Mouse (Mus musculus) B cell, adult 67 days (primary cell): Measurements from ENCODE around the gene Snx3. TPM values are rescaled to one million over a fixed set of nuclear protein-coding genes. Genes with fewer than 3 reads are reported as not detected.

Experiments used
- total RNA-seq, 2 experiments: library from RNA; stranded (reverse); gene quantifications; 4 replicates each; pipeline ENCODE4 v1.2.4; 2023

Gene Snx3
- total RNA-seq = 100 to 1,000 TPM; 111 to 114 TPM

GRCm38 (mm10) chr10:42501775-42502348 is at the start of gene Snx3:
Gene Snx3 (plus strand): TSS chr10:42502030.

DNA sequence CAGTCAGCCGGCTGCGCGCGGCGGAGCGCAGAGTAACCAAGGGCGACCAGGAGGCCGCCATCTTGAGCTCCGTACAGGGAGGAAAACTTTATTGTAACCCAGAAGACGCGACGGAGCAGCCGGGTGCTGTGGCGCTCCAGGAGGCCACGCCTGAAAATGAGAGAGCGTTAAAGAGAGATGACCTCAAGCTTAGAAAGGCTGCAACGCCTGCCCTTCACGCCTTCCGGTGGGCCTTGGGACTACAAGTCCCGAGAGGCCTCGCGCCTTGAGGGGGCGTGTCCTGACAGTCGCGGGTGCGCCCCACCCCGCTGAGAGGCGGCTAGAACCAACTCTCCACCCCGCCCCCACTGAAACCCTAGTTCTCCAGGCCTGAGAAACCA is 23.5 kb upstream of the Snx3 start, which contains the start of gene Afg1l:
Gene Afg1l, minus strand, starts transcription at position 225 of the 380 bp plus-strand sequence.

DNA sequence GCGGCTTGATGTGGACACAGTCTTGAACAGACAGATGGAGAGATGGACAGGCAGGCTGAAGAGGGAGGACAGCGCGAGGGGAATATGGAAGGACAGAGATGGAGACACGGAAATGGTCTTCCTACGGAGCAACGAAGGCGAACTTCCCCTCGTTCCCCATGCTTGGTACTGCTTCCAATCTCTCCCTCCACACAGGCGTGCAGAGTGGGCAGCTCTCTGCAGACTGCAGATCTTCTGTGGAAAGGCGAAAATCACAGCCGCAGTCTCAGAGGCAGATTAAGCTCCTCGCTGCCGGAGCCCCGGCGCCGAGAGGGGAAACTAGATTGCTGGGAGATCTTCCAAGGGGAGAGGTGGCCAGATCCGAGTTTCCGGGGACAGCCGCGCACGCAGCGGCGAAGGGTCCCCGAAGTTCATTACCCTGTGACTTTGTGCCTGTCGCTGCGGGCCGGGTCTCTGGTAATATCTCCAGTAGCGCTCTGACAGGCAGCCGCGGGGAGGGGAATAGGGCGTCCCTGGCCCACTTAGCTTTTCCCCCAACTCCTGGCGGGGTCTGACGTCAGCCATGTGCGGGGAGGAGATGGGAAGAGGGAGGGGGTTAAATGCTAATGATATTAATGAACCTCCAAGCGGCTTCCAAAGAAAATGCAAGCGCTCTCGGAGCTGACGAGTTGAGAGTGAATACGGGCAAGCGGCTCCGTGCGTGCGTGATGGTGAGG is 81.5 kb downstream of the Snx3 start, which contains the start of the genes Nr2e1 and Ostm1:
Gene Nr2e1, minus strand, starts transcription at position 476 of the 716 bp plus-strand sequence.
Gene Ostm1, plus strand, starts transcription at position 666 of the 716 bp plus-strand sequence.

Other genes with a start within 250 kb of the Snx3 start
- 10 to 100 TPM; 60.3 to 63.2 TPM for gene Foxo3, start 225.3 kb upstream of the Snx3 start, total RNA-seq
- gene Afg1l, start 23.5 kb upstream of the Snx3 start, total RNA-seq = 10 to 100 TPM in 1 of 2 experiments, 1 to 10 TPM in 1; 9.7 to 12.6 TPM
- gene Nr2e1, start 81.6 kb downstream of the Snx3 start, total RNA-seq = not detected
- 10 to 100 TPM; 29.2 to 29.9 TPM for gene Ostm1, start 81.8 kb downstream of the Snx3 start, total RNA-seq